Mouse (Mus musculus) heart, adult 11 months (tissue): ENCODE data around the gene Arhgap42.

ENCODE experiments used
- DNase-seq: peaks from one replicate; pipeline ENCODE4 v3.0.0; 2022

The Arhgap42 gene

DNA sequence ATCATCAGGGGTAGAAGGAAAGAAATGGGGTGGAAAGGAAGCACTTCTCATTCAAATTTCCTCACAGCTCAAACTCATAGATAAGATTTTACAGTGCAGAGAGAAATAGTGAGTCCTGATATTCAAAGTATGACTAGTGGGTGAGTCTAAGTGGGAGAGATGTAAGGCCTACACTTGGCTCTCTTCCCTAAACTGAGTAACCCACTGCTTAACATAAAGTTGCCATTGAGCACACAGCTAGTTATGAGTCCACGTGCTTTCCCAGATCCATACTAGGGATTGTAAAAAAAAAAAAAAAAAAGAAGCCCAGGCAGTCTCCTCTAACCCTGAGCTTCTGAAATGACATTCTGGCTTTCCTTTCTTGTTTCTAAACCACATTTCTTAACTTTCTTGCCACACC lies 96.8 kb downstream of the Arhgap42 start:
- no peak for DNase-seq

DNA sequence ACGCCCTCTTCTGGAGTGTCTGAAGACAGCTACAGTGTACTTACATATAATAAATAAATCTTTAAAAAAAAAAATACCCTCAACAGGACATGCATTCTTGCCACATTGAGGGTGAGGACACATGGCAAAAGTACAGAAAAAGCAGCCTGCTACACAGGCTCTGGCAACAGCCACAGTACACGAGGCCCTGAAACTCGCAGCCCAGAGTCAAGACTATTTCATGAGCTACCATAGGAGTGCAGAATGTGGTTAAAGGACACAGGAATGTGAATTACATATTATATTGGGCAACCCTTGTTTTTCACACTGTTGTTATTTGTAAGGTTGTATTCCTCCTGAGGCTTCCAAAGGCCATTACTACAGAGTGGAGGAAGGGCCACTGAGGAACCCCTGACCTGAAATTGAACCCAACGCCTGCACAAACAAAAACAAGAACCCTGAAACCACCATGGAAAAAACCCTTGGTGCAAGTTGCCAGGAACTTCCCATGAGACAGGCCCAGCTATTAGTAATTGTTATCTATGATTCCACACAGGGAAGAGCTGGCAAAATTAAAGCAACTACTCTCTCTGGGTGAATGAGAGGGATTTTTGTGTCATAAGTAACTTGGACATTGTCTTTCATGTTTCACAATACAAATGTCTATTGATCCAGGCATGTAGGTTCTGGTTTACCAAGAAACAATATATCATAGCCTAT lies 109.8 kb downstream of the Arhgap42 start:
- peak; percentile 97 for DNase-seq

- DNase-seq, result peak; percentile 88
Observed at GRCm38 (mm10) chr9:9127041-9127755, 111.7 kb downstream of the Arhgap42 start.

DNA sequence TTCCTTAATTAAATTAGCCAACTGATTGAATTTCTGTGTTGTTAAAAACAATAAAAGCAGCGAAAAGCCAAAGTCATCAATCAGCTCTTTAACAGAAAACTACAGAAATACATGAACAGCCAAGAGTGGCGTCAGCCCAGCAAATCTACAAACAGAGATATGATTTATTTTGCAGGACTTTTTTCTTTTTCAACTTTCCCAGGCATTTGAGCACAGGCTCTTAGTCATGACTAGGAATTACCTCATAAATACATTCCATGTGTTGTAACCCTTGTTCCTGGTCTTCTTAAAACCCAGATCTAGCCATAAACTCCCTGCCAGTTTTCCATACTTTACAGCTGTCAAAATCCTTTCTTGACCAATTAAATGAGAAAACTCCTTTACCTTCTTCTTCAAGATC lies 114.7 kb downstream of the Arhgap42 start:
- peak; percentile 83 for DNase-seq

DNA sequence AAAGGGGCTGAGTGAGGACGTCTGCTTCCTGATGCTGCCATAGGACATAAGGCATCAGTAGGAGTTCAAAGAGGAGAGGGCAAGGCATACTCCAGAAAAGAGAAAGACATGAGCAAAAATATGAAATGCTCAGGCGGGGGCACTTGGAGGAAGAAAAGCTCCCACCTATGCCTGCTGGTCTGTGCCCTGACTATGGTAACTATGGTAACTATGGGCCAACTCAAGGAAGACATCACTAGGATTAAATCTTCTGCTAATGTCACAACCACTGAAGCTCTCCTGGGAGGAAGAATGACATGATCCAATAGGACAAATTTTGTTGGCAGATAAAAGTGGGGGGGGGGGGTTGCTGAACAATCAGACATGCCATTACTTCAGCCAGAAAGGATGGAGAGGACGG lies 124.6 kb downstream of the Arhgap42 start:
- DNase-seq, result peak; percentile 77

- no peak for DNase-seq
Observed at GRCm38 (mm10) chr9:9113847-9114246, 125.1 kb downstream of the Arhgap42 start.

DNA sequence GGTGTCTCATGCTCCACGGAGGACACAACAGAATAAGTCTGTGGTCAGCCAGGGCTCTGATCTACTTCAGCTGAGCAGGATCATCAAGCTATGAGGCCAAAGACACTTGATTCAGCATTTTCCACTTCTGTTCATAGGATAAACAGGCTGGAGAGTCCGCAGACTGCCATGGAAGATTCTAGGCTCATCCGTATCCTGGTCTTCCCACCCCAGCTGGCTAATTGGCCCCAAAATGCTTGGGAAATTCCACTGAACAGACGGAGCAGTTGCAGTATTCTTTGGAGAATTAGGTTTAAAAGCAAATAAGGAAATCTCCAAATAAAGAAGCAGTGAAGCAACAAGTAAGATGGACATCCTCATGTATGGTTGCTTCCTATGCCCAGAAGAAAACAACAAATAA lies 126.0 kb downstream of the Arhgap42 start:
- peak; percentile 97 for DNase-seq

DNA sequence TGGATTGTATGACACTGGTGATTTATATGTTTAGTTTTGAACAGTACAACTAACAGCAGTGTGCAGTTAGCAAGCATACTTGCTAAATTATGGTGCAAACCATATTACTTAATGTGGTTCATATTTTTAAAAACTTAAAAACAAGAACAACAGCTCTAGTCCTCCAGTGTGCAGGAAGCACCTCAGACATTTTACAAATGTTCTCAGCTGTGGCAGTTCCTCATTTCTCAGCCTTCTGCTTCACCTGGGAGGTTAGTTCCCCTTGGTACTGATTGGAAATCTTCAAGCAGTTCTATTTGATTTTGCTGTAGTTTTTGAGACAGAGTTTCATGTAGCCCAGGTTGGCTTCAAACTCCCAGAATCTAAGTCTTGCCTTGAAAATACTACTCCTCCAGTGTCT lies 131.2 kb downstream of the Arhgap42 start:
- no peak for DNase-seq

GRCm38 (mm10) chr9:9104761-9105160 lies 134.1 kb downstream of the Arhgap42 start:
- no peak for DNase-seq

GRCm38 (mm10) chr9:9102158-9102514 lies 136.8 kb downstream of the Arhgap42 start:
- no peak for DNase-seq

DNA sequence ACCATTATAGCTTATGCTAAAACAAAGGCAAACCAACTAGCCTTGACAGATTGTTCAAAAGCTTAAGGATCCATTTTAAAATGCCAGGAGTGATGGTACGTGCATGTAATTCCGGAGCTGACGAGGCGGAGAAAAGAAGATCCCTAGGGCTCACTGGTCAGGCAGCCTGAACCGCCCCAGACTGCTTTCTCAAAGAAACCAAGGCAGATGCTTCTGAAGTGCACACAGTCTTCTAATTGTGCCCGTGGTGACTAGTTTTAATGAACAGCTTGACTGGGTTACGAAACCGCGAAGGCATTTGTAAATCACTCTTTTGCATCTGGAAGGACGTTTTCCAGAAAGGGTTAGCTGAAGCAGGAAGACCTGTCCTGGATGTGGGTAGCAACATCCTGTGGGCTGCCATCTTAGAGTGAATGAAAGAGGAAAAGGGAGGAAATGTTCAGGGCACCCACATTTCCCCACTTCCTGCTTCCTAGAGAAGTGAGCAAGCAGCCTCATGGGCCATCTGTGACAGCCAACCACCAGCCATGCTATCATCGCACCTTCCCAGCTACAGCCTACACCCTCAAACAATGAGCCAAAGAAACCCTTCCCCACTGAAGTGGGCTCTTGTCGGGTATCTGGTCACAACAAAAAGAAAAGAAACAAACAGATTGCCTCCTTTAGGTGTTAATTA lies 137.3 kb downstream of the Arhgap42 start:
- DNase-seq, result no peak

DNA sequence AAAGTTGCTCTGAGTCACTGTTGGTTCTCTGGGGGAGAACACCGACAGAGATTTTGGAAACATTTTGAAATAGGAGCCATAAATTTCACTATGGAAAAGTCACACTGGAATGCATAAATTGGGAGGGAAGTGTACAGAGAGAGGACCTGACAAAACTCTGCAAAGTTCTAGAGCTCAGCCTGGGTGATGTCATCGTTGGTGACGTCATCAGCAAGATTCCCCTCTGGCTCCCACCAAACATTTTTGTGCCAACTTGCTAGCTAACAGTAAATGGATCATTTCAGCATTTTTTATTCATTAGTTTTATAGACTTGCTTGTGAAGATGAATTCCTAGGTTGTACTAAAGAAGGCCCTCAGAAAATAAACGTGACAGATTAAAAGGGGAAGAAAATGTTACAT lies 137.8 kb downstream of the Arhgap42 start:
- no peak for DNase-seq

- no peak for DNase-seq
Observed at GRCm38 (mm10) chr9:9097835-9098234, 141.1 kb downstream of the Arhgap42 start.

DNA sequence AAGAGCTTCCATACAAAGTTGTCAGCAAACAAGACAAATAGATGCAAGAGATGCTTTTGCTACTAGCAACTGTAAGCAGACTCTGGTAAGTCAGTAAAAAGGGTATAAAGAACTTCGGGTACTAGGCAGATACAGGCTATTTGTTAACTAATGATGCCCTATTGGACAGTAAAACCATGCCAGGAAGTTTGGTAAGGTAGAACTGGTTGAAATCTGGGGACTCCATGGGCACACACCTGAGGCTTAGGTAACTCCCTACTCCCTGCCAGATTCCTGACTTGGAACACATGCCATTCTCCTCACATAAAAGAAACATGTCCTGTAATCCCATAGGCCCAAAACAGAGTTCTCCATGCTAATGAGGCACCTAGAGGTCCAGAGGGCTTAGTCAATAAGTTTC lies 142.1 kb downstream of the Arhgap42 start:
- DNase-seq, result no peak

DNA sequence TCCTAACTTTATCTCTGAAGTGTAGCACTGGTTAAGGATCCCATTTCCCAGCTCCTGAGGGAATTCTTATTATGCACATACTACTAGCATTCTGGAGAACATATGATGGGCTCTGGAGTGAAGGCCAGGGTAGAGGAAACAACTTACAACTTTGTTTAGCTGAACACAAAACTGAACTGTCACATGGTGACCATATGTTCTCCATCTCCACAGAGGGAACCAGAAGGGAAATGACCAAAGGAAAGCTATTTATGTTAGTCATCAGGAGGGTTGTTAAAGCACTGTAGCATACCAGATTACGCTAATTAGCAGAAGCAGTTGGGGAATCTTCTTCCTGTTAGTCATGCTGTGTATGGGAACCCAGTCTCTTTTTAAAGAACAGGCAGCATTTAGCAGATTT lies 145.8 kb downstream of the Arhgap42 start:
- DNase-seq, result no peak

DNA sequence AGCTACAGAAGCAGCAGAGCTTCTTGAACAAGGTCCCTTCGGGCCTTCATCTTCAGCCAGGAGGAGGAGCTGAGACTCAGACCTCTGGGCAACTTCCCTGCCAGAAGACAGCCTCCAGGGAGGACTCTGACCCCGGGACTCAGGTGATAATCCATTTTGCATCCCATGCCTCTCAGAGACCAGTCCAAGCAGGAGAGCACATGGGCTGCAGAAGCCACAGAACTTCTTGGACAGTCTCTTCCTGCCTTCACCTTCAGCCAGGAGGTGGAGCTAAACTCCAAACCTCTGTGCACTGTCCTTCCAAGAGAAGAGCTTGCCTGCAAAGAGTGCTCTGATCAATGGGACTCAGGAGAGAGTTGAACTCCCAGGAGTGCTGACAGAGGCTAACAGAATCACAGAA lies 155.5 kb downstream of the Arhgap42 start:
- DNase-seq, result peak; percentile 89

DNA sequence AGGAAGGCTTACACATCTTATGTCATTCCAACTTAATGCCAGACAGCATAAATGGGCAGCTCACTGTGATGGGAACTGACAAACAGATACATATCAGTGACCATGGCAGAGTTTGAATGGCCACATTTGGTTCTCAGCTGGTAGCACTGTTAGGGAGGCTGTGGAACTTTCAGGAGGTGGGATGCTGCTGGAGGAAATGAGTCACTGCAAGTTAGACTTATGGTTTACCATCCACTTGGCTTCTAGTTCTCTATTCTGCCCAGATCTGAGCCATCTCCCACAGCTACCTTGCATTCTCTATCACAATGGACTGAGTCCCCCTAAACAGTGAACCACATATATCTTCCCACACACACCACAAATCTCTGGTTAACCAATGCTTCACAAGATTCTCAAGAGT lies 186.0 kb downstream of the Arhgap42 start:
- DNase-seq, result no peak

DNA sequence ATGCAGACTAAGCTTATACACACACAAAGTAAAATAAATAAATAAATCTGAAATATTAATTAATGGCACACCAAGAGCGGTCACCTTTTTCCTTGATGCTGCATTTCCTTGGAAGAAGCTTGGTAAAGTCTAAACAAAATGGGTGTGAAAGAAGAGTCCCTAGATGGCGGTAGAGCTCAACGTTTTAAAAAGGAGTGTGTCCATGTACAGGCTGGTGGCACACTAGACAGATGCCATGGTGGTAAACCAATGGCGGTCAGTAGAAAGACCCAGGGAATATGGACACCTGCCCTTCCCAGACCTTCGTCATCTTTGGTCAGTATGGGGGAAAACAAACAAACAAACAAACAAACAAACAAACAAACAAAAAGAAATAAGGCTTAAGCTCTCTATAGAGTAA lies 187.7 kb downstream of the Arhgap42 start:
- DNase-seq, result no peak

- DNase-seq, result no peak
Observed at GRCm38 (mm10) chr9:9049202-9049601, 189.7 kb downstream of the Arhgap42 start.

DNA sequence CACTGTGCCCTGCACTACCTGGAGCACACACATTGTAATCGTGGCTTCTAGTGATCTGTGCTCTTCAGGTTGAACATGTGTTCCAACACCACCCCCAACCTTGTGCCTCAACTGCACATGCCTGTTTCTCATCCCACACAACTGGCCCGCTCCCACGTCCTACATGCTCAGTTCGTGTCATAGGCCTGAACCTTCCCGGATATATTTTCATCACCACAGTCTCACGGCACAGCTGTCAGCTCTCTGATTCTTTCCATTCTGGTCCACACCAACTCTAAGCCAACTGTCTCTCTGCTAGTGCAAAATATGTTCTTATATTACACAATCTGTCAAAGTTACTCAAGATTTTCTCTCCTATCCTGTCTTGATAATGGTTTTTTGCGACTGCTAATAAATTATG lies 197.9 kb downstream of the Arhgap42 start:
- no peak for DNase-seq

- DNase-seq, result no peak
Observed at GRCm38 (mm10) chr9:9037017-9037671, 201.8 kb downstream of the Arhgap42 start.

- DNase-seq, result no peak
Observed at GRCm38 (mm10) chr9:9027904-9028303, 211.0 kb downstream of the Arhgap42 start.

- no peak for DNase-seq
Observed at GRCm38 (mm10) chr9:9027445-9027844, 211.5 kb downstream of the Arhgap42 start.

- no peak for DNase-seq
Observed at GRCm38 (mm10) chr9:9015108-9015507, 223.8 kb downstream of the Arhgap42 start.
